Mouse (Mus musculus) T-helper 1 cell (primary cell): ENCODE results near the gene Tfdp1.

Experiments used
- in situ Hi-C: fragments of 300-600 bp; cut with MboI, MseI; formaldehyde crosslinking; loops from one replicate; pipeline ENCODE4 v1.15.1; 2025; ENCODE audit warnings: high pct_unique_total_duplicates

The Tfdp1 gene

GRCm38 (mm10) chr8:13352601-13353000 lies 14.1 kb downstream of the Tfdp1 start:
- in situ Hi-C loops: no loop called here

GRCm38 (mm10) chr8:13353155-13353833 lies 14.7 kb downstream of the Tfdp1 start:
- in situ Hi-C loops: no loop called here

GRCm38 (mm10) chr8:13353883-13354282 lies 15.3 kb downstream of the Tfdp1 start:
- in situ Hi-C loops: no loop called here

GRCm38 (mm10) chr8:13356221-13356620 lies 17.7 kb downstream of the Tfdp1 start:
- in situ Hi-C loops: no loop called here

- in situ Hi-C loops: no loop called here
Observed at GRCm38 (mm10) chr8:13356681-13357080, 18.1 kb downstream of the Tfdp1 start.

GRCm38 (mm10) chr8:13360213-13360612 lies 21.7 kb downstream of the Tfdp1 start:
- in situ Hi-C loops: no loop called here

GRCm38 (mm10) chr8:13361865-13362264 lies 23.3 kb downstream of the Tfdp1 start:
- in situ Hi-C loops: no loop called here

- in situ Hi-C loops: no loop called here
Observed at GRCm38 (mm10) chr8:13373151-13373662, 34.7 kb downstream of the Tfdp1 start.

GRCm38 (mm10) chr8:13381630-13382029 lies 43.1 kb downstream of the Tfdp1 start:
- in situ Hi-C loops: no loop called here

- in situ Hi-C loops: no loop called here
Observed at GRCm38 (mm10) chr8:13382536-13382935, 44.0 kb downstream of the Tfdp1 start.

- in situ Hi-C loops: no loop called here
Observed at GRCm38 (mm10) chr8:13382999-13383398, 44.4 kb downstream of the Tfdp1 start.

GRCm38 (mm10) chr8:13386366-13386765 lies 47.8 kb downstream of the Tfdp1 start:
- in situ Hi-C loops: no loop called here

GRCm38 (mm10) chr8:13387728-13388127 lies 49.2 kb downstream of the Tfdp1 start:
- in situ Hi-C loops: no loop called here

- in situ Hi-C loops: no loop called here
Observed at GRCm38 (mm10) chr8:13388744-13389143, 50.2 kb downstream of the Tfdp1 start.

GRCm38 (mm10) chr8:13393869-13394268 lies 55.3 kb downstream of the Tfdp1 start:
- in situ Hi-C loops: no loop called here

- in situ Hi-C loops: no loop called here
Observed at GRCm38 (mm10) chr8:13396725-13397124, 58.2 kb downstream of the Tfdp1 start, which contains the start of gene Atp4b. Gene Atp4b (minus strand): TSS chr8:13396825.

GRCm38 (mm10) chr8:13403517-13403916 lies 65.0 kb downstream of the Tfdp1 start:
- in situ Hi-C loops: no loop called here

- in situ Hi-C loops: no loop called here
Observed at GRCm38 (mm10) chr8:13404666-13405131, 66.1 kb downstream of the Tfdp1 start, which contains the start of gene Grk1. Gene Grk1 (plus strand): TSS chr8:13405081.

GRCm38 (mm10) chr8:13406011-13406410 lies 67.5 kb downstream of the Tfdp1 start:
- in situ Hi-C loops: no loop called here

- in situ Hi-C loops: no loop called here
Observed at GRCm38 (mm10) chr8:13411597-13411996, 73.0 kb downstream of the Tfdp1 start.

- in situ Hi-C loops: no loop called here
Observed at GRCm38 (mm10) chr8:13412891-13413558, 74.5 kb downstream of the Tfdp1 start.

- in situ Hi-C loops: no loop called here
Observed at GRCm38 (mm10) chr8:13413823-13414390, 75.4 kb downstream of the Tfdp1 start.
